Comparison of ENCODE assay signal across 11 mouse cellular contexts in the genomic region with DNA sequence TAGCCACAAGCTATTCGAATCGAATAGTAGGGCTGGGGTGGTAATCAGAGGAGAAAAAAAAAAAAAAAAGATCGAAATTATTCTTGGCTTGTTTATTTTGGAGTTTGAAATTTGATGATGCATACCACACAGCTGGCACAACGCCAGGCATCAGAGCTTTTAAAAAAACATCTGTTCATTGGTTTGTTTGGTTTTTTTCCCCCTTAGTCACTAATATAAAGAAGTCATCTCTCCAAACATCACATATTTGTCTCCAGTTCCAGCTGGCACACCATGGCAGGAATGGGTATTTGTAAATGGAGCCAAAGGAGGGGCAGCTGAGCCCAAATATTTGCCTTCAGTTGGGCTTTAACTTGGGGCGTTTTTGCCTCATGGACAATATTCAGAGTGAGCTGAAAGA. TPM values are rescaled to one million over a fixed set of nuclear protein-coding genes. Genes with fewer than 3 reads are reported as not detected.
DNase-seq lines count a peak whose midpoint lies in the region; ATAC-seq and TF ChIP-seq lines count a peak whose summit lies in the region.
"Had no signal": no experiment of that assay in that cellular context is flagged by ENCODE, and none has a peak within 500 bp of the region (broad histone marks: within the 10 kb centered on the region; RNA-seq: fewer than 3 reads in every experiment).

No protein-coding gene starts in this region.

- H3K36me3 ChIP-seq in heart, embryonic 11.5 days (ENCODE audit: control insufficient read depth, insufficient read depth, low read length), result no peaks in the 10 kb centered on the region; the same call in 1 of the 2 replicates
- H3K36me3 ChIP-seq in midbrain, postnatal 0 days (ENCODE audit: insufficient read depth, low read length), result no peaks in the 10 kb centered on the region
- H3K36me3 ChIP-seq in midbrain, embryonic 16.5 days (ENCODE audit: control insufficient read depth, insufficient read depth, low read length), result no peaks in the 10 kb centered on the region
- H3K36me3 ChIP-seq: hindbrain, embryonic 15.5 days; stomach, embryonic 15.5 days had no signal

- peak; percentile 38 for DNase-seq in heart, postnatal 4 days
- peak; percentile 36 for DNase-seq in midbrain, postnatal 0 days (ENCODE audit: low spot score)
- DNase-seq in fibroblast of lung, adult 2 months (ENCODE audit: low read depth), result peak; percentile 84
- peak; percentile 14 for DNase-seq in skeletal muscle tissue, adult 2 months (ENCODE audit: low read depth, low spot score)
- DNase-seq in thymus, postnatal 10 days (ENCODE audit: low spot score in 2 of 2), result no peak
- DNase-seq: cerebellum, adult 11 months; retina, postnatal 1 day had no signal

- no peaks in the 10 kb centered on the region for H3K9me3 ChIP-seq in heart, embryonic 11.5 days (replicated peaks; ENCODE audit: control insufficient read depth, low read length)
- H3K9me3 ChIP-seq in midbrain, postnatal 0 days (ENCODE audit: low read length), result no peaks in the 10 kb centered on the region
- no peaks in the 10 kb centered on the region for H3K9me3 ChIP-seq in midbrain, embryonic 16.5 days (replicated peaks; ENCODE audit: control insufficient read depth, low read length, poor library complexity, severe bottlenecking)
- H3K9me3 ChIP-seq: hindbrain, embryonic 15.5 days; stomach, embryonic 15.5 days had no signal

- no peak overlapping the region for H3K4me2 ChIP-seq in heart, embryonic 11.5 days
- no peak overlapping the region for H3K4me2 ChIP-seq in midbrain, postnatal 0 days (ENCODE audit: low read depth, low read length, poor library complexity, severe bottlenecking)
- H3K4me2 ChIP-seq in midbrain, embryonic 16.5 days (ENCODE audit: low read length), result no peak overlapping the region
- H3K4me2 ChIP-seq: hindbrain, embryonic 15.5 days; stomach, embryonic 15.5 days had no signal

- no peak overlapping the region for H3K9ac ChIP-seq in heart, embryonic 11.5 days (ENCODE audit: low read depth, low read length)
- H3K9ac ChIP-seq in midbrain, postnatal 0 days (replicated peaks; ENCODE audit: low read length, poor library complexity, severe bottlenecking), result no peak overlapping the region
- no peak overlapping the region for H3K9ac ChIP-seq in midbrain, embryonic 16.5 days (ENCODE audit: low read depth, low read length)
- H3K9ac ChIP-seq: hindbrain, embryonic 15.5 days; stomach, embryonic 15.5 days had no signal

- H3K4me1 ChIP-seq in heart, embryonic 11.5 days (ENCODE audit: control insufficient read depth, insufficient read depth, low read length), result no peaks in the 10 kb centered on the region; the same call in 1 of the 2 replicates
- H3K4me1 ChIP-seq in midbrain, postnatal 0 days (ENCODE audit: insufficient read depth, low read length), result no peaks in the 10 kb centered on the region
- no peaks in the 10 kb centered on the region for H3K4me1 ChIP-seq in midbrain, embryonic 16.5 days (ENCODE audit: control insufficient read depth, insufficient read depth, low read length)
- H3K4me1 ChIP-seq: hindbrain, embryonic 15.5 days had no signal

- no peak overlapping the region for H3K4me3 ChIP-seq in heart, embryonic 11.5 days (ENCODE audit: low read depth, low read length)
- H3K4me3 ChIP-seq in midbrain, postnatal 0 days (ENCODE audit: low read depth, low read length), result no peak overlapping the region
- no peak overlapping the region for H3K4me3 ChIP-seq in midbrain, embryonic 16.5 days (ENCODE audit: low read depth, low read length)
- H3K4me3 ChIP-seq: hindbrain, embryonic 15.5 days; stomach, embryonic 15.5 days had no signal

- no peak for TF ChIP-seq CTCF in midbrain, postnatal 0 days (IDR thresholded peaks at IDR 0.05)

- 63% methylated on average over 5 of the region's 5 CpGs for WGBS in heart, embryonic 11.5 days (ENCODE audit: insufficient replicate concordance)
- WGBS in midbrain, postnatal 0 days, result 69% methylated on average over 5 of the region's 5 CpGs
- WGBS in midbrain, embryonic 16.5 days, result 76% methylated on average over 5 of the region's 5 CpGs

- no peak for ATAC-seq in heart, embryonic 11.5 days (replicated peaks; ENCODE audit: insufficient number of reproducible peaks, low FRiP score, low TSS enrichment)
- ATAC-seq in midbrain, postnatal 0 days (ENCODE audit: low FRiP score), result no peak
- no peak for ATAC-seq in midbrain, embryonic 16.5 days

- H3K27me3 ChIP-seq in heart, embryonic 11.5 days (ENCODE audit: control insufficient read depth, insufficient read depth, low read length), result no peaks in the 10 kb centered on the region
- H3K27me3 ChIP-seq in midbrain, postnatal 0 days (ENCODE audit: insufficient read depth, low read length), result no peaks in the 10 kb centered on the region
- H3K27me3 ChIP-seq in midbrain, embryonic 16.5 days (ENCODE audit: control insufficient read depth, insufficient read depth, low read depth, low read length), result no peaks in the 10 kb centered on the region
- H3K27me3 ChIP-seq: hindbrain, embryonic 15.5 days; stomach, embryonic 15.5 days had no signal

- no peak overlapping the region for H3K27ac ChIP-seq in heart, embryonic 11.5 days (ENCODE audit: low read depth, low read length)
- H3K27ac ChIP-seq in midbrain, postnatal 0 days (ENCODE audit: low read depth, low read length), result no peak overlapping the region
- H3K27ac ChIP-seq in midbrain, embryonic 16.5 days (ENCODE audit: low read length), result no peak overlapping the region
- H3K27ac ChIP-seq: hindbrain, embryonic 15.5 days had no signal

RNA-seq across cellular contexts. Expression of gene Tmem252, which starts 56.9 kb away (rescaled TPM):
- total RNA-seq in heart, postnatal 4 days (2021), result under 1 TPM; 0.14 to 0.20 TPM
- 4.6 and 6.0 TPM in 2 replicates for polyA plus RNA-seq in heart, embryonic 11.5 days (2014; fragmentation: Nextera tagmentation; extraction: Ambion mirVana)
- total RNA-seq in midbrain, postnatal 0 days (2014; rRNA removed), result 0.90 and 1.2 TPM in 2 replicates
- 0.82 and 0.90 TPM in 2 replicates for polyA plus RNA-seq in midbrain, postnatal 0 days (2015; fragmentation: Nextera tagmentation; extraction: Ambion mirVana)
- 1.3 and 1.4 TPM in 2 replicates for polyA plus RNA-seq in midbrain, embryonic 16.5 days (2015; fragmentation: Nextera tagmentation; extraction: Ambion mirVana)

Comparison
In these comparisons a context has a peak if more than half of its experiments do, and no peak if none do; other contexts are left out.
1. DNase-seq: peak in heart, postnatal 4 days (single experiment), midbrain, postnatal 0 days (single experiment), fibroblast of lung, adult 2 months (single experiment) and skeletal muscle tissue, adult 2 months (single experiment); none in thymus, postnatal 10 days (0 of 2).